Mouse (Mus musculus) layer of hippocampus, adult 11-12 months (tissue): ENCODE measurements around the gene Pafah1b1.

Source experiments
- DNase-seq: peaks from one replicate; pipeline ENCODE4 v3.0.0; 2022; ENCODE audit warnings: low spot score

The Pafah1b1 gene

DNA sequence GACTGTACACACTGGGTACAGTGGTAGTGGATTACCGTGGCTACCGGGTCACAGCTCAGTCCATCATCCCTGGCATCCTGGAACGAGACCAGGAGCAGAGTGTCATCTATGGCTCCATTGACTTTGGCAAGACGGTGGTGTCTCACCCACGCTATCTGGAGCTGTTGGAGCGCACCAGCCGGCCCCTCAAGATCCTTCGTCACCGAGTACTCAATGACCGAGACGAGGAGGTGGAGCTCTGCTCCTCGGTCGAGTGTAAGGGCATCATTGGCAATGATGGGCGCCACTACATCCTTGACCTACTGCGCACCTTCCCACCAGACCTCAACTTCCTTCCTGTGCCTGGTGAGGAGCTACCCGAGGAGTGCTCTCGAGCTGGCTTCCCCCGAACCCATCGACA, 62.8 kb downstream of the Pafah1b1 start:
- DNase-seq = no peak

GRCm38 (mm10) chr11:74660336-74660735, 64.1 kb downstream of the Pafah1b1 start:
- no peak for DNase-seq

DNA sequence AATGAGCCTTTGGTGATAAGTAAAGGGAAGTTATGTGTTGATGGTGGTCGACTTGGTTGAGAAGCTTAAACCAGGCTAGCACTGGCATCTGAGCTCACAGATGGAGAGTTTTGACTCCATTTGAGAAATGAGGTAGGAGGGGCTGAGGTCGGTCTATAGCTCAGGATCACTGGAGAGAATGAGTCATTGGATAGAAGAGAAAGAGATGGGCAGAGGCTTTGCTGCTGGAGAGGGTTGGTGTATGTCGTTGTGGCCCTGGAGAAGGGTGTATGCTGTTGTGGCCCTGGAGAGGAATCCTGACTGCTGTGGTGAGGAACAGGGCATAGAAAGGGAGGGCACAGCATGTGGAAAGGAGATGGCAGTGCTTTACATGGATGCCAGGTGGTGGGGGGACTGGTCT, 68.5 kb downstream of the Pafah1b1 start:
- no peak for DNase-seq

- no peak for DNase-seq
Observed at GRCm38 (mm10) chr11:74653385-74653784, 71.1 kb downstream of the Pafah1b1 start.

DNA sequence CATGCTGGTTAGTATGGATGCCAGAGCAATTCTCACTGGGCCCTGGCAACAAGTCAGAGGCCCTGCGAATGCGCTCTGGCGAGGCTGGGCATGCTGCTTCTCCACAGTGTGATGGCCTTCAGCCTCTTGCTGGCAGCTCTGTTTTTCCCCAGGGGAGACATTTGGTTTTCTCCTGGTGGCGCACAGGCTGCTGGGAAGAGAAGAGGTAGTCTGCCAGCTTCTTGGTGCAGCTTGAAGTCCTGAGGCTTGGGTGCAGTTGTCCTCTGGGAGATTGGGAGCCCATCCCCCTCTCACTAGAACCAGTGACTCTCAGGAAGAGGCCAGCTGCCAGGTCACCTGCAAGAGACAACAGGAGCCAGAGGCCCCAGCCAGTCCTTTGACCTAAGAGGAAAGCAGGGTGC, 71.7 kb downstream of the Pafah1b1 start:
- DNase-seq = peak; percentile 37

GRCm38 (mm10) chr11:74650576-74651100, 73.8 kb downstream of the Pafah1b1 start:
- no peak for DNase-seq

DNA sequence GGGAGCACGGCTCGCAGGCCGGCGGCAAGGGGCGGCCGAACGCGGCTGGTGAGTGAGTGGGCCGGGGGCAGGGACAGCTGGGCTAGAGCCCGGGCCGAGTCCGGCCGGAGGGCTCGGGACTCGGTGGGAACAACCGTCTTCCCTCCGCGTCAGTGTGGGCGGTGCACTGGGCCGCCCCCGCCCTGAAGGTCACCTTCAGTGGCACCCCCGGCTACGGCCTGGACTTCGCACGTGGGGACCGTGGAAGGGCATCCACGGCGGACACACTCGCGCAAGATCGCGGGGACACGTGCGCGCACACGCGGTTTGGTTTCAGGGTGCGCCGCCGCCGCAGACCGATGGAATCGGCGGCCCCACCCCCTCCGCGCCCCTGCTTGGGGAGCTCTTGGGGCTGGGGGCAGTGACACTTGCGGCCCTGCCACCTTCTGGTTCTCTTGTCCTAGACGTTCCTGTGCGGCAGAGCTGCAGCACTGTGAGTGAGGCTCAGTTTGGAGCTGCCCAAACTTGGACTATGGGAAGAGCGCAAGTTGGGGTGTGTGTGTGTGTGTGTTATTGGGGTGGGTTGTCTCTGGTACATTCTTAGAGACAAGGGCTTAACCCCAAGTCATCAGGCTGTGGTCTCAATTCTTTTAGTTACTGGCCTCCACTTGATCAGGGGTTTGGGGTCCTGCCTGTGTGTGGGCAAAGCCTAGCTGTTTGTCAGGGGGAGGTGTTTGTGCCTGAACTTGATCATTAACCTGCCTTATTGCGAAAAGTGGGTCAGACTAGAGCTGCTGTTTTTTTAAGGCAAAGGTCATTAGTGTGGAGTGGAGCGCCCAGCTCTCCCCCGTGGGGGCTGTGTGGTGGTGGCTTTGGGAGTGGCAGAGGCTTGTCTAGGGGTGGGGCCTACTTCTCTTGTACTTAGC, 74.6 kb downstream of the Pafah1b1 start:
- DNase-seq = peak; percentile 37

- peak; percentile 97 for DNase-seq
Observed at GRCm38 (mm10) chr11:74649095-74649646, 75.3 kb downstream of the Pafah1b1 start, which contains the start of gene Cluh. TSS of gene Cluh (plus strand) at chr11:74649495.

GRCm38 (mm10) chr11:74648676-74649075, 75.8 kb downstream of the Pafah1b1 start:
- DNase-seq = no peak

DNA sequence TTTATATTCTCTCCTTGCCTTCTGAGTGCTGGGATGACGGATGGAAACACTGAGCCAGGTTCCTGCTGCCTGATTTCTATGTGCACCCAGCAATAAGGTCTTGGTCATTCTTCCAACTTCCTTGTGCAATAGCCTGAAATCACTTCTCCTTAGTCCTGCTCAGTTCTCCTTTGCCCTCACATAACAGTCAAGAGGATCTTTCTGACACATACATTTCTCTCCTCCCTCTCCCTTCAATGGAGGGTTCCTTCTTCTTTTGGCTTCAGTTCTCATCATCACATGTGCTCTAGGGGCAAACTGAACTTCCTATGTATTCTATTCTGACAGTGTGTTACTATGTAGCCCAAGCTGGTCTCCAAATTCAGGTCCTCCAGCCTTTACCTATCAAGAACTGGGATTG, 76.5 kb downstream of the Pafah1b1 start:
- no peak for DNase-seq

DNA sequence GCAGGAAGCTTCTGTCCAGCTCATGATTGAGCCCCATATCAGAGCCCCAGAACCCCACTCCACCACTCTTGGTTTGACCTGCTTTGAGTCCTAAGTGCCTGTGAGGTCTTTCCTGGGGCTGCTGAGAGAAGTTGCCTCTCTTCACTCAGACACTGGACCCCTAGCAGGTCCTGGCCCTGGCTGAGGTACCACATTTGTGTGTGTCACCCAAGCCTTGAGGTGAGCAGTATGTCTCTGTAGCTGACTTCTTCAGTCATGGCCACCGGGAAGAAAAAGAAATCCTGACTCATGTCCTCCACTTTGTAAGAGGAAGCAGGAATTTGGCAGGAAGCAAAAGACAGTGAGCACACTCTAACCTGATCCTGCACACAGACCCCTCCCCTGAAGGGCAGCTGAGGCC, 84.8 kb downstream of the Pafah1b1 start:
- no peak for DNase-seq

DNA sequence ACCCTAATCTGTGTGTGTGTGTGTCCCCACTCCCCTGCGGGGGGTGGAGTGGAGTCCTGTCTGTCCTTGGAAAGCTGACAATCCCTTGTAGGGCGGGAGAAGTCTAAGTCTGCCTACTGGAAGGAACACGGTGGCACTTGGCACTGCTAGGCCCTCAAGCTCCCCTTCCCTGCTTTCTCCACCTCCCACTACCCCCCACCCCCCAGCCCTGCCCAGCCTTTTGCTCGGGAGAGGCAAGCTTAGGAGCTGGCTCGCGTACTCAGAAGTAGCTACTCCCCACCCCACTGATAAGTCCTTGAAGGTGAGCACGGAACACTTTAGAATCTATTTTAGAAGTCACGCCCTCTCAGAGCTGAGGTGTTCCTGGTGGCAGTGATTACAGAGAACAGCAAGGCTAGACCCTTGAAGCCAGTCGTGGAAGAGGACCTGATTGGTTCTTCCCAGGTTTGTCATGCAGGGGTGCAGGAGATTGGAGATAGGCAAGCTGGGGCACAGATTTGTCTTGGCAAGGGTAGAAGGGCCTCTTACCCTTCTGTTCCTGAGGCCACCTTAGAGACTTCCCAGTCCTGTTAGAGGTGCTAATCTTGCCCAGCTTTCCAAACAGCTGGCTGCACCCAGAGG, 85.6 kb downstream of the Pafah1b1 start:
- DNase-seq = no peak

- peak; percentile 66 for DNase-seq
Observed at GRCm38 (mm10) chr11:74637971-74638790, 86.3 kb downstream of the Pafah1b1 start.

- no peak for DNase-seq
Observed at GRCm38 (mm10) chr11:74637486-74637885, 87.0 kb downstream of the Pafah1b1 start.

DNA sequence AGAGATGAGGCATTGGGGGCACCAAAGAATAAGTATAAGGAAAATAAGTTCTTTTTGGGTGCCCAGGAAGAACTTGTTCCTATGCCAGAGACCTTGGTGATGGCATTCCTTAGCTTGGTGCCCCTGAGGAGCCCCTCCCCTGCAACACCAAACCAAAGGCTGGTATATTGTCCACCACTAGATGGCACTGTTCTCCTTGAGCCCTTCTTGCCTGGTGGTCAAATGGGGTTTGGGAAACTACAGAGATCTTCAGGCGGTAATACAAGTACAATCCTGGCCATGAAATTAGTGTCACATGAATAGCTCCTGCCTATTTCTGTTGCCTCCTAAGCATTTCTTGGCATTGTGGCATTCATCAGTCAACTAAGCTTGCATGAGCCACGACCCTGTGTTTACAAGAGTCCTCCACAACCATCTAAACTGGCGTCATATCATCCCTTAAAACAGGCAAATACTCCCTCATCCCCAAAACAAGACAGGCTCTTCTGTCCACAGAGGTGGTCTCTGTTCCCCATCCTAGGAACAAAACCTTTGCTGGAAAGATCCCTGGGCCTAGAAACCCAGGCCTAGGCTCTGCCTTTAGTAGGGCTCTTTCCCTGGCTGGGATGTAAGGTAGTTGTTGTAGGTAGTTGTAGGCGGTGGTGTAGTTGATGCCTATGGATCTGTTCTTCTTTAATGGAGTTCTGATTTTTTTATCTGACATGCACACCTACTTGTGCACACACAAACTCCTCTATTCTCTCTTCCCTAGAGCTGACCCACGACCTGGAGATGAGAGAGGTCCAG, 89.8 kb downstream of the Pafah1b1 start:
- peak; percentile 78 for DNase-seq

DNA sequence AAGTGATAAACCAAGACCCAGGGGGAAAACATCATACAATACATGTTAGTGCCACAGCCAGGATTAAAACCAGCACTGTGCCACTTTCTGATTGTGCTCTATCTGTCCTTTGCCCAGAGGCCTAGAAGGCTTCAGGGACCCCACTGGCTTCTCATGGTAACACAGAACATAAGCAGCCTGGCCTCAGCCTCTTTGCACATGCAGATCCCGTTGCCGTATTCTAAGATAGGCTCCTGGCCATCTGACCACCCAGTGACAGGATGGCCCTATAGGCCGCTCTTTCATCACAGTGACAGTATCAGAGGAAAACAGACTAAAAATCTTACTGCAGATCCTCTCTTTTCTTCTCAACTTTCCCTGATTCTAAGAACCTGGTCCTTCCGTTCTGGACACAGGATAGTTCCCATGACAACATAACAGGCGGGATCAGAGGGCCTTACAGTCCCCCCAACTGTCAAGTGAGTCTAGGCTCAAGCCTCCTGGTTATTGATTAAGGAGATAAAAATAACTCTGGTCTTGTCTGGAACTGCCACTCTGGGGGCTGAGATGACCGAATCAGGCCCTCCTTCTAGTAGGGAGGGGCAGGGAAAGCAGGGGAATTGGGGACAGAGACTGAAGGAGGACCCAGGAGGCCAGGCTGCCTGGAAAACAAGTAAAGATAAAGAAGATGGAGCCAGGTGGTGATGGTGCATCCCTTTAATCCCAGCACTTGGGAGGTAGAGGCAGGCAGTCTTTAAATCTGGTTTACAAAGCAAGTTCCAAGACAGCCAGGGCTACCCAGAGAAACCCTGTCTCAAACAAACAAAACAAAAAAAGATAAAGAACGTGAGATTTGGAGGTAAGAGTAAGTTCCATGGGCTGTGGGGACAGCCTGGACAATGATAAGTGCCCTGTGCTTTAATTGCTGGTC, 92.3 kb downstream of the Pafah1b1 start:
- no peak for DNase-seq

- DNase-seq = no peak
Observed at GRCm38 (mm10) chr11:74627481-74627880, 97.0 kb downstream of the Pafah1b1 start.

- no peak for DNase-seq
Observed at GRCm38 (mm10) chr11:74625333-74625732, 99.1 kb downstream of the Pafah1b1 start.
